Mouse (Mus musculus) erythroblast, adult 5-6 weeks (primary cell): ENCODE measurements around the gene Aff3. TPM values are rescaled to one million over a fixed set of nuclear protein-coding genes. Genes with fewer than 3 reads are reported as not detected.

ENCODE experiments used
- ATAC-seq: replicated peaks from 2 replicates; pipeline ENCODE4 v1.8.0; 2016; ENCODE audit warnings: moderate number of reproducible peaks, mild to moderate bottlenecking, moderate TSS enrichment, inconsistent platforms; ENCODE audit not compliant: poor library complexity, low FRiP score, severe bottlenecking
- total RNA-seq, 2 experiments: library from RNA; stranded (forward) in 1 of 2; stranded (reverse) in 1 of 2; fragments of 150-400 nt in 1 of 2; fragments of 200-764, 138-1000 nt in 1 of 2; gene quantifications; 2 replicates each; pipeline versions ENCODE4 v1.2.3 to v1.2.4; 2015 to 2017; ENCODE audit warnings: low replicate concordance in 2 of 2

Aff3 gene
- total RNA-seq, 2 experiments from 2014 or later: 2.0 to 15.0 TPM

DNA sequence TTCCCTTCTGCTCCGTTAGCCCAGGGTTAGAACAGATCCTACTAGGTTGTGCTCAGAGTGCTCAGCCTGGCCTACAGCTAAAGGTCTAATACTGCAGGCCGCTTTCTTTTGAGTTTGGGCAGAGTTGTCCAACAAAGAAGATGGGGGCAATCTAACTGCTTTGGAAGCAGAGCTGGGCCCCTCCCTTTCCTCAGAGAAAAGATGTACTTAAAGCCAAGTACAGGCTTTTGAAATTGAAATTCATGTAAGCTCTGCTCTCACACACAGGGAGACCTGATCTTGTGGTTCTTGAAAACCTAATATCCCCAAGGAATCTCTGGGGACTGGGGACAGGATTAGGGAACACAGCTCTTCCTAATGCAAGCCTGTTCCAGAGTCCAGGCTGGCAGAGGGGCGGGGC is 158.4 kb downstream of the Aff3 start:
- ATAC-seq: no peak

DNA sequence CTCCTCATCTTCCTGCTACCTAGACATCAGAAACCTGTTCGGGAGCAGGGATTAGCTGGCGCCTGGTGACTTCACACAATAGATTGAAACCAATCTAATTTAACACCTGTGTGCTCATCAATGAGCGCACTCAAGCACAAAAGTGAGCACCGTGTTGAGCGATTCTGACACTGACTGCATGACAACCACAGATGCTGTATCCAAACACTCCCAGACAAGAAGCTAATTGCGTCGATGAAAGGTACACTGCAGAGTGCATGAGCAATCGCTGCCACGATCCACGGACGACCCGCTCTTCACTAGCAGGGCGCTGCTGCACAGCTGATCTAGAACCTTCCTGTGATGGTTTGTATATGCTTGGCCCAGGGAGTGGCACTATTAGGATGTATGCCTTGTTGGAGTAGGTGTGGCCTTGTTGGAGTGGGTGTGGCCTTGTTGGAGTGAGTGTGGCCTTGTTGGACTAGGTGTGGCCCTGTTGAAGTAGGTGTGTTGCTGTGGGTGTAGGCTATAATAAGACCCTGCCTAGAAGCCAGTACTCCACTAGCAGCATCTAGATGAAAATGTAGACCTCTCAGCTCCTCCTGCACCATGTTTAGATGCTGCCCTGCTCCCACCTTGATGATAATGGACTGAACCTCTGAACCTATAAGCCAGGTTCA is 161.2 kb downstream of the Aff3 start:
- no peak for ATAC-seq

DNA sequence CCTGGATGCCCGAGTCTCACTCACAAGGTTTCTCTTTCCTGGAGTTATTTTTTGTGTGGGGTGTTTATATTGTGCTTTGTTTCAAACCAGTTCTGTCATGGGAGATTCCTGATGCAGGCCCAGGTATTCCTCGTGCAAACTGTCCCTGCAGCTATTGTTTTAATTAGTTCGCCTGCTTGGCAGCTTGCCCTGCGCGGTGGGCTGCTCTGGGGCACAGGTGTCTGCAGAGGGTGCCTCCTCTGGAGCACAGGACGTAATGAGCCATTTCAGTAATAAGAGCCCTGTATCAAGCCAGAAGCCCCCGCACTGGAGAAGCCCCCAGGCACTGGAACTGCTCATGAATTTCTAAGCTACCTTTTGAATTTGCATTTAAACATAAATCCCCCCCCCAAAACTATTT is 162.0 kb downstream of the Aff3 start:
- ATAC-seq: no peak

DNA sequence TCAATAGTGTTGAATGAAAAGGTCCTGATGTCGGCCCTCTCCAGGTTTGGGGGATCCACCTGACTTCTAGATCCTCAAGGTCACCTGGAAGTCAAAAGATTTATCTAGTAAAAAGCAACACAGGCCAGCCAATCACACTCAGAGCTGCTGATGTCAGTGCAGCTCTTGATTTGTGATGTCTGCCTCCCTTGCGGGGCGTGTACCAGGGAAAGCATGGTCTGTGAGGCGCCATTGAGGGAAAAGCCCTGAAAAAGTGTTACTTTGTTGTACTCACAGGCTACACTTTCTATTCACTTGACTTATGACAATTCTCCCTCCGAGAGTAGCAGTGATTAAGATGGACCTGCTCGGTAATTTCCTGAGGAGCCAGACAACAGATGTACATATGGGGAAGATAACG is 163.5 kb downstream of the Aff3 start:
- no peak for ATAC-seq

DNA sequence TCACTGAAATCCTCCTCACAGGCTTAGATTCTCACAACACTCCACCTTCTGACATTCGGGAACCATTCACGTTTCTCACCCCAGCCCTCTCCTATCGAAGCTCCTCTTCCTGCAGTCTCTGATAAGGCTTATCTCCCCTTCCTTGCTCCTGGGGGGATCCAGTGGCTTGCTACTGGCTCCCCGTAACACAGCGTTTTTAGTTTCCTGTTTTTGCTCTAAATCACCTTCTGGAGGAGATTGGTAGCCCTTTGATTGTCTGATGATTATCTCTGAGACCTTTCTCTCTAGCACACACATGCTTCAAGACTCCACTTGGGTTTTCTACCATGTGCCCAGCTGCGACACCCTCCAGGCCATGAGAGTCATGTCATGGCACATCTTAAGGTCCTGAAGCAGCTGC is 165.3 kb downstream of the Aff3 start:
- peak; percentile 58; the same call in 1 of the 2 replicates for ATAC-seq

DNA sequence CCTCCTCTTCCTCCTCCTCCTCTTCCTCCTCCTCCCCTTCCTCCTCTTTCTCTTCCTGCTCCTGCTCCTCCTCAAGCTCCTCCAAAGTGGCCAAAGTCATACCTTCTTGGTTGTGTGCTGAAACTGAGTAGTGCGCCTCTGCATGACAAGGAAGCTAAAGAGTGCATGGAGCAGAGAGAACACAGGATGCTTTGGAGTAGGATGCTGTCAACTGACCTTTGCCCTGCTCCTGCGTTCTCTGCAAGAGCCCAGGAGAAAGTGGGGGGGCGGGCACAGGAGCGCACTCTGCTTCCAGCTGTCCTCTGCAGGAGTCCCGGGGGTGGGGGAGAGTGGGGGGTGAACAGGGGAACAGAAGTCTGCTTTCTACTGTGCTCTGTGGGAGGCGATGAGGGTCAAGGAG is 167.2 kb downstream of the Aff3 start:
- ATAC-seq: no peak

DNA sequence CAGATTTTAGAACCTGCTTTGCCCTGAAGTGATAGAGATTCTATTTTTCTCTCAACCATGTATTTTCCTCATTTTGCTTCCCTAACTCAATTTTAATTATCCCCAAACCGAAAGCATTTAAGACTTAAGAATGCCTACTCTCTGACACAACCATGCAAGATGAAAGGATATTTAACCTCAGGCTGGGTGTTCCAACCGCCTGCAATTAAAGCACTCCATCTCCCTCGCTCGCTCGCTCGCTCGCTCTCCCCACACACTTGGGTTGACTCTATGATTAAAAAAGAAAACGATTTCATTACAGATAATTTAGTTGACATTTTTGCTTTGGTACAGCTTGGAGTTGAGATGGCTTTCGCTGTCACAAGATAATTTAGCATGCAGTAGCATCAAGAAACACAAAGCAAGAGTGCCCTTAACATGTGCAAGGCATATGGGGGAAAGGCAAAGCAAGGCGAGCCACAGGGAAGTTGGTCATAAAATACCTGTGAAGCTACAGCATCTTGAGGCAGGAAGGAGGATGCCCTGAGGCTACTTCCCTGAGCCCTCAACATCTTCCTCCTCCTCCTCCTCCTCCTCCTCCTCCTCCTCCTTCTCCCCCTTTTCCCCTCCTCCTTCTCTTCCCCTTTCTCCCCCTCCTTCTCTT is 167.7 kb downstream of the Aff3 start:
- ATAC-seq: no peak

DNA sequence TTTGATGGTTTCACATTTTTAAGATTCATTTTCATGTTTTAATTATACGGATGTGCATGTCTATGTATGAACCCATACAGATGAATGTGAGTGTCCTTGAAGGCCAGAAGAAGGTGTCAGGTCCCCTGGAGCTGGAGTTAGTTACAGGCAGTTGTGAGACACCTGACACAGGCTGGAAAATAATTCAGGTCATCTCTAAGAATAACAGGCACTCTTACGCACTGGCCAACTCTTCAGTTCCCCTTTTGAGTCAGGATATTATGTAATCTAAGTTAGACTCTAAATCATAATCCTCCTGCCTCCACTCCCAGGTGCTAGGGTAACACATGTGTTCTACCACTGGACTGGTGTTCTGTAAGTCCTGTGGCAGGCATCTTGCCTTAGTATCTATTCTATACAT is 169.5 kb downstream of the Aff3 start:
- ATAC-seq: no peak

DNA sequence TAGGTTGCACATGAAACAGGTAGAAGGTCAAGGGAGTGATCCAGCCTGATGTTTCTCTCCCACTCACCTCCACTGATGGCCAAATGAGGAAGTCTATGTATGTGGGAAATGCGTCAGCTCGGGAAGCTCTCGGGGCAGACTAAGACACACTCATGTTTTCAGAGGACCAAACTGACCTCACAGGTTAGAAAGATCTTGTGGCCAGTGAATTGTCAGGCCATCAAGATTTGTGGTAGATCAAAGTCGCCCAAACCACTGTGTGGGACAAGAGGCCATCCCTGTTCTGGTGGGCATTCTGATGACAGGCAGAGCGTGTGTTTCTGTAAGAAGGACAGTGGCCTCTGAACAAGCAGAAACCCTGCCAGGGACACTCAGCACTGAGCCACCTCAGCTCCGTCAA is 175.0 kb downstream of the Aff3 start:
- no peak for ATAC-seq

DNA sequence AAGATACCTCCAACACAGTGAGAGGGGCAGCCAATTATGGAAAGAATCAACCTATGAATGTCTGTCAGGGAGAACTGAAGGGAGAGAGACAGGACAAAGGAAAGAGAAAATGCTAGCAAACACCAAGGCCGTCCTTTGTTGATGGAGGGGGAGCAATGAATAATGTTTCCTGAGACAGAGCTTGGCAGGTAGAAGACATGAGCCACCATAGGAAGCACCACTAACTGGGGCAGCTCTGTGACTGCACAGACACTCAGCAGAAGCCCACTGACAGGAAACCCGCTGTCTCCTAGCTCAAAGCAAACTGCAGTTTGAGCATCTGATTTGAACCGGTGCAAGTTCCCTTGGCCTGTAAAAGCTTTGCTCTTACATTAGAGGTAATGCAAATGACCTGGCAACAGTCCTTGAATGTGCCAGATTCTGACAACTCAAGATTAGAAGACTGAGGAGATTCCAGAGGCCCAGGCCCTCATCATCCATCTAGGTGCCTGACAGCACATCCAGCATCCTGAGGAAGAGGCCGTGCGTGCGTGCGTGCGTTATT is 176.0 kb downstream of the Aff3 start:
- no peak for ATAC-seq

DNA sequence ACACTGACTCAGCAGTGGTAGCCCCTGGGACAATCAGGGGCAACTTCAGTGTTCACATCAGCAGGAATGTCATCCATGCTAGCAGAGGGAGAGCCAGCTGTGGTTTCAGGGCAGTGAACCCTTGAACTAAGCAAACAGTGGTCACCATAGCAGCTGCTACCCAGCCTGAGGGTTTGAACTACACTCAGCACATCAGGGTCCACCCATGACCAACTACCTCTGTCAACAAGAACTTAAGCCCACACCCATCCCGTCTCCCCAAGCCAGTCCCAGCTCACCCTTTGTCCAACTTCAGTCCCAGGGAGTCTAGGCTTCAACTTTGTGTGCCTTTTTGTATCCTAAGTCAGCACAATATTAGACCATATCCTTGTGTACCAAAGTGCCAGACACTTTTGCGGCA is 176.9 kb downstream of the Aff3 start:
- no peak for ATAC-seq

DNA sequence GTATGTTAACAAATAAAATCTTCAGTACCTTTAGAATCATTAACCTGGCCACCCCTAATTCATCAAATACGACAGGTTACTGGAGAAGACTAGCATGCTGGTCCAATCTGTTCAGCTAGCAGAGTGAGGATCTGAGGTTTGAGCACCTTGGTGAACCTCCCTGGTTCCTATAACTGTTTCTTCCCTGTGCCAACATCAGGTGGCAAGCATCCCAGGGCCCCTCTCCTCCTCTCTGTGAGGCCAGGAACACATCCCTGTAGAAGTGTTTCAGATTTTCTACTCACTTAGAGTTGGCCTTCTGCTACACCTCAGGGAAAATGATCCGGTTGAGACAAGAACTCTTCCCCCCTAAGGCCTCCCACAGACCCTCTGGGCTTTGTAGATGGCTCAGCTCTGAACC is 181.6 kb downstream of the Aff3 start:
- no peak for ATAC-seq

DNA sequence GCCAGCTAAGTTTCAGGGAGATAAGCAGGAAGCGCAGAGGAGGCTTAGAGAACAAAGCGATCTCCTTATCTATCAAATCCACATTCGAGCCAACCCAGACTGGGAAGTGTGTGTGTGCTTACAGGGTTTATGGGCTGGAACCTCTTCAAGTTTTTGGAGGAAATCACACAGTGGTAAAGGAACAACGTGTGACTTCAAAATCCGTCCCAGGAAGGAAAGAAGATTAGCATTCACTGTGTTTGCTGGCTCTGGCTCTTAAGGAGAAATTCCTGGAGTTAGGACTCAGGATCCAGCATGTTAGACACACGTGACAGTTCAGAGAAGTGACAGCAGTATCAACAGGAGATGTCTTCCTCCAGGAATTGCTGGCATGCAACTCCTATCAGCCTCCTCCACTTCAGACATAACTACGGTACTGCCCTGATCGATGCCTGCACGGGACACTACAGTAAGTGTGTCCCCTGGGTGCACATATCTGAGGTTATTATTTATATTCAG is 186.5 kb downstream of the Aff3 start:
- no peak for ATAC-seq

DNA sequence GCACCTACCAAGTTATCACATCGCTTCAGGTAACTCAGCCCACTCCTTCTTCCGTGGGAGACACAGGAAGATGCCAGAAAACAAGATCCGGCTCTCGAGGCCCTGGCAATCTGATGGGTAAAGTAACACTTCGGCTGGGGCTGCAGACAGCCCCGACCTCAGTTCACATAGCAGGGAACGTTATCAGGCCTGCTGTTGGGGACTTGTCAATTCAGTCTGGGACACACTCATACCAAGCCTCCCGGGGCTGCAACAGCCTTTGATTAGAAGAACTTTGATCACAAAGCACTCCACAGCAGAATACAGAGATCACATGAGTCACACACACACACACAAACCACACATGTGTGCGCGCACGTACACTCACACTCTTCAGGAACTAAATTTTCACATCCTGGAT is 193.9 kb downstream of the Aff3 start:
- no peak for ATAC-seq

DNA sequence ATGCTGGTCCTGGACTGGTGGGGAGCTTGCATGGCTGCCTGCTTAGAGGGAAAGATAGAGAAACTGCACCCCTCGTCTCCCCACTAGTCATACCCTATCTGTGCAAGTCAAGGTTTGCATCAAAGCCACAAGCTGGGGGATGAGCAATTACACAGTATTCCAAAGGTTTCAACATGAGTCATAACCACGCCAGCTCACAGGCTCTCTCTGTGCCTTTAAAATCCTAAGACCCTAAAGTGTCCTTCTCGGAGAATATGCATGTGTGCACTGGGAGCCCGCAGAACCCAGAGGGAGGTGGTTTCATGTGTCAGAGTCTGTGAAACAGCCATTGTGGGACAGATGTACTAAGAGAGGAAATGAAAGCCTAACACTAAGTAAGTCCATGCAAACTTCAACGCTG is 194.6 kb downstream of the Aff3 start:
- no peak for ATAC-seq

DNA sequence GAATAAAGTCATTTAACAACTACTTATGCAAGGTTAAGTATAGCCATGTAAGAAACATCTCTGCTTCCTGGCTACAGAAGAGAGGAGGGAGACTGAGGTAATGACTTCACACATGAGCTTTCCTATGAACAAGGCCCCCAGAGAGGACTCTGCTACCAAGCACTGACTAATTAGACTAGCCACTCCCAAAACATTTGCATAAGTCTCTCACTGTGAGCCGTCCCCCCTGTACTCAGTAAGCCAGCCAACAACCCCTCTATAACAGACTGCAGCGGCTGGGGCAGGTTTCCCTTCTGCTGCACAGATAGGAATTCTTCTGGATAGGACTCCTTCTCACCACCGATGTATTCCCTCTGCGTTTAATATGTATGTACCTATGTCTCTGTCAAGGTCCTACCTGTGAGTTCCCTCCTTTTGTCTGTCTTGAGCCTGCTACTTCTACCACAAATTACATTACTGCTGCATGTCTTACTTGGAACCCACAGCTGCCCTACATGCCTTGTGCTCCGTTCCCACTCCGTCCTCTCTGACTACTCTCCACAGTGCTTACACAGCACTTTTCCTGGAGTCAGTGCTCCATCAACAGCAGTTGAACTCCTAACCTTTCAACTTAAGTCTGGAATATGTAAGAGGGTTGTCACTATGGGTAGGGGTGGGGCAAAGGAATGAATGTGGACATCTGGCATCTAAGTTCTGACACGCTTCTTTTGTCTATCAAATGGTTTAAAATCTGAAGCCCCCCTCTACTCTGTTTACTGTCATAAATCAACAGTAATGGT is 197.3 kb downstream of the Aff3 start:
- no peak for ATAC-seq

DNA sequence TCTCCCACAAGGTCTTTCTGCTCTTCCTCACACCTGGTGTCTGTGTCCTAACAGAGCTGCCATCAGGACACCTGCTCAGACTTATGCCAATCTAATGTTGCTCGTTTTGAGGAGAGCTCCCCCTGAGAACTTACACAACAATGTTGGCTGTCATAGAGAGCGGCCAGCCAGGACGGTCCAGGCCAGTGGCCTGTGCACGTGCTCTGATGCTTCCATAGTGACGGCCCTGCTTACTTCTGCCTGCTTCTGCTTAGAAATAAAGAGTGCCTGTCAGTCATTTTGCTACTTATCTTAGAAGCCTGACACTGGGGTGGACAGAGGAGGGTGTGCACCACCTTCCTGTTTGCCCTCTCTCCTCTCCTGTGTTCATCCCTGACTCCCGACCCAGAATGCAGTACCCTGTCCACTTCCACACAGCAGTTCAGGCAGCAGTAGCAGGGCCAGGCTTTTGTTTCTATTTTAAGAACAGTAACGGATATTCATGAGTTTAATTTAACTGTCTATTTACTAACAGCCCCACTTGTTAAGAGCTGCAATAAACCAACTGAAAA is 208.0 kb downstream of the Aff3 start:
- ATAC-seq: no peak

DNA sequence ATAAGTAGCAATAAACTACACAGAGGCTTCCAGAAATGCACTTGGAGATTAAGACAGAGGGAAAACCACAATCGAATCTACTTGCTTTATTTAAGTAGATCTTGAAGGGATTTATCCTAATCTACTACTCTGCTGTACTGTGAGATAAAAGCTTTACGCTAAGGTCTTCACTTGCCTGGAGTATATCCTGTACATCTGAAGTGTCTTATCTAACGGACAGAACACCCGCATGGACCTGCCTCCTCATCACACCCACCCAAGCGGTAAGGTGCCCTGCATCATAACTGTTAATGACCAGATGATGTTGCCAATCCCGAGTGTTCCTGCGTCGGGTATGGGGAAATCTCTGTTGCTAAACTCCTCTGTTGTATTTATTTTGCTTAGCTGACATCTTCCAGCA is 209.8 kb downstream of the Aff3 start:
- no peak for ATAC-seq

DNA sequence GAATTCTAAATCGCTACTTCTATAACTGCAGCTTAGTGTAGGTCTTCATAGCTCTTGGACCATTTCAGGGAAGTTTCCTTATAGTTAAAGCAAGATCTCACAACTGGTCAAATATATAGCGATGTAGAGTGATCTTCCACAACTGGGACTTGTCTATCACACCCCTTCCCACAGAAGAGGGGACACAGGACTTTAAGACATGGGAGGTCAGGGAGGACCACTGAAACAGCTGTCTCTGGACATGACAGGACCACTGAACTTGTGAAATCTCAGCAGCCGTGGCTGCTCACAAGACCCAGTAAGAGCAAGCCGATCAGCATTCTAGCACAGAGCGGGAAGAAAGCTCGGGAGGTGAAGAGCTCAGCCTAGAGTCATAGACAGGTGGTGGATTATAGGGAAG is 213.4 kb downstream of the Aff3 start:
- no peak for ATAC-seq

DNA sequence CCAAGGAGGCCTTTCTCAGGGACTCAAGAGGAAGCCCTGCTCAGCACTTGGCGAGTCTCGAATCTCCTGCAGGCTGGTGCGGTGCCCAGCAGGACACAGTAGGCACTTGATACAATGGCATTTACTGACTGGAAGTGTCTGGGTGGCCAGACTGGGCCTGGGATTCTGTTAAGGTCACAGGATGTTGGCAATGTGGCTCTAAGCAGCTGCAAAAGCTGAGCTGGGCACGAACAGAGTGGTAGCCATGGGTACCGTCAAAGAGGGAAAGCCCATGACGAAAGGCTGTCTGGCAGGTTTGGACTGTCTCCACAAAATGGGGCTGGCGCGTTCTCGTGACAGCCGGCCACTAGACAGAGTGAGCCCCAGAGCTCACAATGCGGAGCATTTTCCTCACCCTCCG is 214.1 kb downstream of the Aff3 start:
- ATAC-seq: no peak
